Mouse (Mus musculus): Measurements from ENCODE around the gene Tedc2. TPM values are rescaled to one million over a fixed set of nuclear protein-coding genes. Genes with fewer than 3 reads are reported as not detected.

The Tedc2 gene
- polyA plus RNA-seq, 1 experiment from 2014 or later, result 10.0 TPM

DNA sequence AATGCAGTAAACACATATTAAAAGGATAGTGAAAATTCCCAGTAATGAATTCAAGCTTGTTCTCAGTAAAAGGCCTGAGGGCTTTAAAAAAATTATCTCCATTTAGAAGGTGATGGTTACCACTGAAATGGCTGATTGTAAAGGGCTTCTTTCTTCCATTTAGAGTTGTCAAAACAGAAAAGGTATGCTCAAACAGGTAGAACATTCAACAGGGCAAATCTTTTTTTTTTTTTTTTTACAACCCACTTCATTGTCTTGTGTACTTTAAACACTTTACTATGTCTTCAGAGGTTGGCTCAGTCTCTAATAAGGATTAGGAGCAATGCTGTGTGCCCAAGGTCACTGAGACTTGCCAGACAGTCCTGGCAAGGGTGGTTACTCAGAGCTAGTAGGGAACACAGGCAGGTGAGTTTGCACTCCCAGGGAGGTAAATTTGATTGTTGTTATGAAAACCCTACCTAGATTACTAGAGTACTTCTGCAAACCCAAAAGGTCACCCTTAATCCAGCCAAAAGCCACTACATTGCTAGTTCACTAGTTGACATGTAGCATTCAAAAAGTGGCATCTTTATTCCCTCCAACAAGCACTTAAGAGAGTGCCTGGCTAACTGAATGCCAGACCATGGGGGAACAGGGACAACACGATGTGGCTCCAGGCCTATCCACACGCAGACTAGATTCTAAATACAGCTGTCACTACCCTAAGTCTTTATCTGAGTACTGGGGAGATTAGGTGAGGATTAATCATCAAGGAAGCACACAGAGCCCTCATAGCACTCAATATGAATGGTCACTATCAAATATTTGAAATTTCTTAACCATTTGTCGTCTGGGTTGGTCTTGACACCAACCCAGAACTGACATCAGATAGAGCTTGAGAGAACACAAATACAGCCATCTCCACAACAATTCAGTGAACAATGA lies 16.8 kb downstream of the Tedc2 start:
- peak overlapping the region; percentile 70; the same call in 1 of the 2 replicates for H3K4me3 ChIP-seq (ENCODE audit: low read depth, low read length)
- peak overlapping the region; percentile 83 for H3K9ac ChIP-seq (replicated peaks; ENCODE audit: low read depth, low read length)
- no peaks in the 10 kb centered on the region for H3K9me3 ChIP-seq (ENCODE audit: control insufficient read depth, low read length)
- no peak overlapping the region for H3K27ac ChIP-seq (ENCODE audit: low read depth, low read length)
- peak overlapping the region; percentile 92 for H3K4me2 ChIP-seq (ENCODE audit: low read depth, low read length)
- peaks cover 46% of the 10 kb centered on the region for H3K4me1 ChIP-seq (ENCODE audit: control insufficient read depth, insufficient read depth, low read length)
- WGBS, result 84% methylated on average over 3 of the region's 3 CpGs
- no peaks in the 10 kb centered on the region for H3K36me3 ChIP-seq (ENCODE audit: control insufficient read depth, insufficient read depth, low read length)
- ATAC-seq (ENCODE audit: low read depth), result no peak
- H3K27me3 ChIP-seq (ENCODE audit: control insufficient read depth, insufficient read depth, low read length), result 0 out of 2 replicates have a peak, but pooled peaks cover 4% of the 10 kb centered on the region

DNA sequence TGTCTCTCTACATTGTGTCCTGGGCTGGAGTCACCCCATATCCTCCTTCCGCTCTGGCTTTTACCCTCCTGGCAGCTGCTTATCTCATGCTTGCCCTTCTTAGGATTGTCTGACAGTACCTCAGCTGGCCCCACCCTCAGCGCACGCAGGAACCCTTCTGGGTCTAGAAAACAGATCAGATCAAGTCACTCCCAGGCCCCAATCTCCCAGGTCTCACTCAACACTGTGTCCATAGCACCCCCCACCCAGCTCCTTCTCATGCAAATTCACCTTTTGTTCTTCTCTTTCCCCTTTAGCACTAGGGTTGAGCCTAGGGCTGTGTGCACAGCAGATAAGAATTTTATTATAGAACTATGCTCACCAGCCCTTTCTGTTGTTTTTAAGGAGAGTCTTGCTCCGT lies 17.6 kb downstream of the Tedc2 start:
- 48% methylated on average over 4 of the region's 4 CpGs for WGBS
- H3K36me3 ChIP-seq (ENCODE audit: control insufficient read depth, insufficient read depth, low read length), result no peaks in the 10 kb centered on the region
- H3K9me3 ChIP-seq (ENCODE audit: control insufficient read depth, low read length), result no peaks in the 10 kb centered on the region
- H3K4me3 ChIP-seq (ENCODE audit: low read depth, low read length), result no peak overlapping the region
- H3K27ac ChIP-seq (ENCODE audit: low read depth, low read length), result no peak overlapping the region
- H3K4me1 ChIP-seq (ENCODE audit: control insufficient read depth, insufficient read depth, low read length), result peaks cover 38% of the 10 kb centered on the region
- 0 out of 2 replicates have a peak, but pooled peaks cover 4% of the 10 kb centered on the region for H3K27me3 ChIP-seq (ENCODE audit: control insufficient read depth, insufficient read depth, low read length)
- no peak overlapping the region; the same call in 1 of the 2 replicates for H3K4me2 ChIP-seq (ENCODE audit: low read depth, low read length)
- no peak overlapping the region for H3K9ac ChIP-seq (replicated peaks; ENCODE audit: low read depth, low read length)
- ATAC-seq (ENCODE audit: low read depth), result no peak

DNA sequence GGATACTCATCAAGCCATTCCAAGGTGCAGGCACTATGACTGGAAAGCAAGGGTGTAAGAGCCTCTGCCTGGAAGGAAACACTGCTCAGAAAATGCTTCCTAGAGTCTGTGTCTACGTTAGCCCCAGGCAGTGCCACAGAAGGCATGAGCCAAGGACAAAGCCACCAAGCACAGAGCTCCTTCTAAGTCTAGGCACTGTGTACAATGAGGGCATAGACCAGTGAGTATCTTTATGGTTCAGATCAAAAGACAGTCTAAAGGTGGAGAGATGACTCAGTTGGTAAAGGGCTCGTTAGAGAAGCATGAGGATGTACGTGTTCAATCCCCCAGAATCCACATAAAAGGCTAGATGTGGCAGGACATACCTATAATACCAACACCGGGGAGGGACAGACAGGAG lies 19.6 kb downstream of the Tedc2 start:
- no peak for ATAC-seq (ENCODE audit: low read depth)
- peaks cover 18% of the 10 kb centered on the region for H3K4me1 ChIP-seq (ENCODE audit: control insufficient read depth, insufficient read depth, low read length)
- 84% methylated on average over 4 of the region's 4 CpGs for WGBS

DNA sequence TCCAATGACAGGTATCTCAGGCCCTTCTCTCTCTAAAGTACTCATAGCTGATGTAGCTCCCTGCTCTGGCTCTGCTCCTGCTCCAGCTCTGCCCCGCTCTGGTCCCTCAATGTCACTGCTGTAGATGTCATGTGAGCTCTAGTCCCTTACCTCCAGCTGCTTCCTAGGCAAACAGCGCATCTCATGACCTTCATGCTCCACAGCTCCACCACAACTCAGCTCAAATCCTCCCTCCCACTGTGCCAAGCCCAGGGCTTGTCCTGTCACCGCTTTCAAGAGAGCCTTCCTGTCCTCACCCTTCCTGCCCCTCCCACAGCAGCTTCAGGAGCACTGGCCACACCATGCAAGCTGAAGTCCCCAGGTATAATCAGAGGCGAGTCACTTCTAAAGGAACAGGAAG lies 20.9 kb downstream of the Tedc2 start:
- Histone ChIP-seq H3K4me2 (ENCODE audit: low read depth, low read length) (no peak overlapping the region), H3K4me3 (ENCODE audit: low read depth, low read length) (no peak overlapping the region), H3K9me3 (ENCODE audit: control insufficient read depth, low read length) (no peaks in the 10 kb centered on the region), H3K4me1 (ENCODE audit: control insufficient read depth, insufficient read depth, low read length) (peaks cover 13% of the 10 kb centered on the region), H3K27ac (ENCODE audit: low read depth, low read length) (no peak overlapping the region), H3K36me3 (ENCODE audit: control insufficient read depth, insufficient read depth, low read length) (no peaks in the 10 kb centered on the region), H3K27me3 (ENCODE audit: control insufficient read depth, insufficient read depth, low read length) (no peaks in the 10 kb centered on the region), H3K9ac (replicated peaks; ENCODE audit: low read depth, low read length) (no peak overlapping the region)
- ATAC-seq (ENCODE audit: low read depth), result no peak
- WGBS, result 68% methylated on average over 4 of the region's 4 CpGs

More for the DNA sequence above, 19.6 kb downstream of the Tedc2 start:
- H3K27ac ChIP-seq (ENCODE audit: low read depth, low read length), result no peak overlapping the region
- no peaks in the 10 kb centered on the region for H3K36me3 ChIP-seq (ENCODE audit: control insufficient read depth, insufficient read depth, low read length)
- no peaks in the 10 kb centered on the region for H3K27me3 ChIP-seq (ENCODE audit: control insufficient read depth, insufficient read depth, low read length)
- H3K9ac ChIP-seq (replicated peaks; ENCODE audit: low read depth, low read length), result no peak overlapping the region
- H3K4me2 ChIP-seq (ENCODE audit: low read depth, low read length), result no peak overlapping the region
- H3K9me3 ChIP-seq (ENCODE audit: control insufficient read depth, low read length), result no peaks in the 10 kb centered on the region
- H3K4me3 ChIP-seq (ENCODE audit: low read depth, low read length), result no peak overlapping the region

DNA sequence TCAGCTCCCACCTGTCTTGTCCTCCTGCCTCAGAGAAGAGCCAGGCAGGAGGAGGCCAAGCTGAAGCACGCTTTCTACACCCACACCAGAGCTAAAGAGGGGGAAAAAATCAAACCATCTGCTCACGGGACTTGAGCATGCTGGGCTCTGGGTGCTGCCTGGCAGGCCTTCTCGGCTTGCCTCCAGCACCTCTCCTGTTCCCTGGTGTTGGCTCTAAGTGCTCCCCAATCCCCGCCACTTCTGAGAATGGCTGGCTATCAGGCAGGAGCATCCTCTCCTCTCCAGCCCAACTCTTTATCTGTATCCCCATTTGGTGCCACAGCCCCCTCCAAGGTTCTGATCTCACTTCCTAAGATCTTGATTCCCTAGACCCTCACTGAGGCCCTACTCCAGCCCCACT lies 21.4 kb downstream of the Tedc2 start:
- Histone ChIP-seq H3K27me3 (ENCODE audit: control insufficient read depth, insufficient read depth, low read length) (no peaks in the 10 kb centered on the region), H3K36me3 (ENCODE audit: control insufficient read depth, insufficient read depth, low read length) (no peaks in the 10 kb centered on the region), H3K4me3 (ENCODE audit: low read depth, low read length) (no peak overlapping the region), H3K4me2 (ENCODE audit: low read depth, low read length) (no peak overlapping the region), H3K9me3 (ENCODE audit: control insufficient read depth, low read length) (no peaks in the 10 kb centered on the region), H3K4me1 (ENCODE audit: control insufficient read depth, insufficient read depth, low read length) (peaks cover 8% of the 10 kb centered on the region), H3K9ac (replicated peaks; ENCODE audit: low read depth, low read length) (no peak overlapping the region), H3K27ac (ENCODE audit: low read depth, low read length) (no peak overlapping the region)
- 88% methylated on average over 4 of the region's 4 CpGs for WGBS
- no peak for ATAC-seq (ENCODE audit: low read depth)

DNA sequence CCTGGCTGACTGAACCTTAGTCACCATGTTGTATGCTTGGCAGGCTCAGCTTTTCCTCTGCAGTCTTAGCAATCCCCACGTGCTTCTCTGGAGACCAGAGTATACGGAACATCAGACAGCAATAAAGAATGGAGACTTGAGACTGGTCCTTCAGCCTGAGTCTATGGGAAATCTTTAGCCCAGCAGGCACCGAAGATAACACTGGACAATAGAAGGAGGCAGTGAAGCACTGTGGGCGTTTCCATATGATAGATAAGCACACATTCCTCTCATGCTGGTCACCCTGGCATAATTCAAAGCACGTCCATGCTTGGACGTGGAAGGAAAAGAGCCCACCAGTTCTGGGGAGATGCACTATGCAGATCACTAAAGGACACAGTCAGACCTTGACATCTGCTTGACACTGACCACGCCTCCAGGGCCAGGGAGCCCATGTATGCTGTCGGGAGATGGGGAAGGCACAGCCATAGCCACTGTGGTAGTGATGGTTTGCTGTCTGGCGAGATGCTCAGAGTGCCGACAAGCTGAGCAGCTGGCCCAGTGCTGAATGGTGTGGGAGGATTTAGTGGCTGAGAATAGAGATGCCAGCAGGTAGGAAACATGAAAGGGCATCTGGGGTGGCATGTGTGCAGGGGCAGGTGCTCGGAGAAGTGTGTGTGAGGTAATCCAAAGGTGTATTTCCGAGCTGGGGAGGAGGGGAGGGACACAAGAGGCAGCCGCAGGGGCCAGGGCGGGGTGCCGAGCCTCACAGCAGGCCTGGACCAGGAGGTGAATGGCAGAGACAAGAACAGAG lies 23.4 kb downstream of the Tedc2 start:
- no peak for ATAC-seq (ENCODE audit: low read depth)
- 67% methylated on average over 15 of the region's 15 CpGs for WGBS
- Histone ChIP-seq H3K27ac (ENCODE audit: low read depth, low read length) (no peak overlapping the region), H3K4me2 (ENCODE audit: low read depth, low read length) (no peak overlapping the region), H3K9me3 (ENCODE audit: control insufficient read depth, low read length) (no peaks in the 10 kb centered on the region), H3K36me3 (ENCODE audit: control insufficient read depth, insufficient read depth, low read length) (no peaks in the 10 kb centered on the region), H3K4me1 (ENCODE audit: control insufficient read depth, insufficient read depth, low read length) (no peaks in the 10 kb centered on the region), H3K9ac (replicated peaks; ENCODE audit: low read depth, low read length) (no peak overlapping the region), H3K27me3 (ENCODE audit: control insufficient read depth, insufficient read depth, low read length) (no peaks in the 10 kb centered on the region), H3K4me3 (ENCODE audit: low read depth, low read length) (no peak overlapping the region)

DNA sequence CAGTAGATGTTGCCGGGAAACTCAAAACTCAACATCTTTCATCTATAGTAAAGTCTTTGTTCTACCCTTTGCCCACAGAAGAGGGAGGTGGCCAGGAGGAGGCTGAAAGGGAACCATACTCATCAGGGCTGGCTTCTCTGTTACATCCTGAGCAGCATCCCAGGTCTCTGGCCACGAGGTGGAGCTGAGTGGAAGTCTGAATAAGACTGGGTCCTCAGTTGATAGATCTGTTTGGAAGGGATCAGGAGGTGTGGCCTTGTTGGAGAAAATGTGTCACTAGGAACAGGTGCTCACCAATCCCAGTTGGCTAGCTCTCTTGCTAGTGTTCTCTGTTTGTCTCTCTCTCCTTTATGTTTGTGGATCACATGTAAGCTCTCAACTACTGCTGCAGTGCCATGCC lies 25.3 kb downstream of the Tedc2 start:
- Histone ChIP-seq H3K9me3 (ENCODE audit: control insufficient read depth, low read length) (no peaks in the 10 kb centered on the region), H3K36me3 (ENCODE audit: control insufficient read depth, insufficient read depth, low read length) (no peaks in the 10 kb centered on the region), H3K4me3 (ENCODE audit: low read depth, low read length) (no peak overlapping the region), H3K27ac (ENCODE audit: low read depth, low read length) (no peak overlapping the region), H3K9ac (replicated peaks; ENCODE audit: low read depth, low read length) (no peak overlapping the region), H3K4me1 (ENCODE audit: control insufficient read depth, insufficient read depth, low read length) (no peaks in the 10 kb centered on the region), H3K4me2 (ENCODE audit: low read depth, low read length) (no peak overlapping the region), H3K27me3 (ENCODE audit: control insufficient read depth, insufficient read depth, low read length) (no peaks in the 10 kb centered on the region)
- 47% methylated on average over 2 of the region's 2 CpGs for WGBS
- ATAC-seq (ENCODE audit: low read depth), result no peak

DNA sequence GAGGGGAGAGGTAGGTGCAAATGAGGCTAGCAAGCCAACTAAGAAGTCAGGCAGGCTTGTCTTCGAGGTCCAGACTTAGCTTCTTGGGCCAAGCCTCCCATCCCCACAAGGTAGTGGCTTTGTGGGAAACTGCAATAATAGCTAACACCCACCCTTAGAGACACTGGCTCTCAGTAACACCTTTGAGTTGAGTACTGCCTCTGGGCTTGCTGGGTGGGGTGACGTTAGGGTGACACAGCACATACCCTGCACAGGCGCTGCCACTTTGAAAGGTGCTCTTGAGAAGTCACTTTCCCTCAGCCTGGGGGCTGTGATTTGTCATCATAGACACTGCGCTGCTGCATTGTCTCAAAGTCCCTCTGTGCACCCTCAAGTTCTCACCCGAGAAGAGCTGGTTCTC lies 26.9 kb downstream of the Tedc2 start:
- no peak overlapping the region for H3K4me3 ChIP-seq (ENCODE audit: low read depth, low read length)
- no peak overlapping the region for H3K9ac ChIP-seq (replicated peaks; ENCODE audit: low read depth, low read length)
- WGBS, result 93% methylated on average over 5 of the region's 5 CpGs
- no peak overlapping the region for H3K27ac ChIP-seq (ENCODE audit: low read depth, low read length)
- no peaks in the 10 kb centered on the region for H3K4me1 ChIP-seq (ENCODE audit: control insufficient read depth, insufficient read depth, low read length)
- H3K4me2 ChIP-seq (ENCODE audit: low read depth, low read length), result no peak overlapping the region
- H3K9me3 ChIP-seq (ENCODE audit: control insufficient read depth, low read length), result no peaks in the 10 kb centered on the region
- ATAC-seq (ENCODE audit: low read depth), result no peak
- H3K27me3 ChIP-seq (ENCODE audit: control insufficient read depth, insufficient read depth, low read length), result no peaks in the 10 kb centered on the region
- no peaks in the 10 kb centered on the region; the same call in 1 of the 2 replicates for H3K36me3 ChIP-seq (ENCODE audit: control insufficient read depth, insufficient read depth, low read length)

DNA sequence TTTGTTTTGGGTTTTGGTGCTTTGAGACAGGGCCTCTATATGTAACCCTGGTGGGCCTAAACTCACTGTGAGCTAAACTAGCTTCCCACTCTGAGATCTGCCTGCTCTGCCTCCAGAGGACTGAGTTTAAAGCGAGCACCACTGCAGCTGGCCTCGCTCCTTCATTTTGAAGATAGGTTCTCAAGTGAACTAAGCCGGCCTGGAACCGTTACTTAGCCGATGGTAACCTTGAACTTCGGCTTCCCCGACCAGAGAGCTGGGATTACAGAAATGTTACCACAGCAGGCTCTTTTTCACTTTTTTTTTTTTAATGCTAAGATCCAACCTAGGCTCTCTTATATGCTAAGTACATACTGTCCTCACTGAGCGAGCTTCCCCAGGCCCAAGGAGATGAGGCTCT lies 27.4 kb downstream of the Tedc2 start:
- no peak for ATAC-seq (ENCODE audit: low read depth)
- no peak overlapping the region for H3K4me3 ChIP-seq (ENCODE audit: low read depth, low read length)
- no peak overlapping the region for H3K4me2 ChIP-seq (ENCODE audit: low read depth, low read length)
- H3K4me1 ChIP-seq (ENCODE audit: control insufficient read depth, insufficient read depth, low read length), result no peaks in the 10 kb centered on the region
- no peak overlapping the region for H3K27ac ChIP-seq (ENCODE audit: low read depth, low read length)
- 94% methylated on average over 8 of the region's 8 CpGs for WGBS
- no peaks in the 10 kb centered on the region for H3K9me3 ChIP-seq (ENCODE audit: control insufficient read depth, low read length)
- no peaks in the 10 kb centered on the region for H3K27me3 ChIP-seq (ENCODE audit: control insufficient read depth, insufficient read depth, low read length)
- H3K9ac ChIP-seq (replicated peaks; ENCODE audit: low read depth, low read length), result no peak overlapping the region
- H3K36me3 ChIP-seq (ENCODE audit: control insufficient read depth, insufficient read depth, low read length), result no peaks in the 10 kb centered on the region; the same call in 1 of the 2 replicates

All from neural tube, embryonic 14.5 days (tissue).